Mouse (Mus musculus) liver, postnatal 0 days (tissue): ENCODE results near the gene Ndufv1.

Experiments
- CTCF ChIP-seq: sonication (generic); IDR thresholded peaks from 2 replicates; pipeline ENCODE4 v1.5.1; 2016; ENCODE audit warnings: antibody characterized with exemption, low read depth
- EP300 ChIP-seq: IDR thresholded peaks from 2 replicates; pipeline ENCODE4 v1.6.1; 2016; ENCODE audit warnings: antibody characterized with exemption, low read depth, mild to moderate bottlenecking

DNA sequence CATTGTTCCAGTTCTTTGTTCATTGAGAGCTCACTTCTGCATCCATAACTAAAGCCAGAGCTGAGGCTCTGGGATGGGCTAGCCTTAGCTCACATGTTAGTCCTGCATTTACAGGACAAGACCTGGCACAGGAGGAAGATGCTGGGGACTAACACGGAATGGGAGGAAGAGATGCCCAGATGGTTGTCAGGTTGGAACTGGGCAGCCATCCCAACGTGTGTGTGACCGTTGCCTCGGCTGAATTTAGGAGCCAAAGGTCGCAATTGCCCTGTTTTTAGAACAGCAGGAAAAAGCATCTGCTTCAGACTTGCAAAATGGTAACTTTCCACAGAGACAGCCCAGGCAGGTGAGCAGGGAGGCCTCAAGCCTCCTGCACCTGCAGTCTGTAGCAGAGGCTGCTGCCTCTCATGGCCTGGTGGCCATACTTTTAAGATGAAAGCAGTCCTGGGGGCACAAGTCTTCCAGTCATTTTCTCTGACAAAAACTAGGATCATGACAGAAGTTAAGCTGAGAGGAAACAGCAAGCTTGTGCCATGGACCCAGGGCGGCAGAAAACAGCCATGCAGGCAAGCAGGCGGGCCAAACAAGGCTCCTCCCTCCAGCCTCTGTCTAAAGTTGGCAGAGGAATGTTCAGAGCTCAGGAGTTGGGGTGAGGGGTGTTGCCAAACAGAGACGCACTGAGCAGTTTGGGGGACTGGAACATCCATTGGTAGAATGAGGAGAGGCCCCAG lies 42.8 kb upstream of the Ndufv1 start:
- TF ChIP-seq CTCF (no peak), EP300 (no peak)
